ENCODE assay signal across 14 mouse cellular contexts in genomic region chr10:67252353-67252752, GRCm38 (mm10). TPM values are rescaled to one million over a fixed set of nuclear protein-coding genes. Genes with fewer than 3 reads are reported as not detected.
DNase-seq lines count a peak whose midpoint lies in the region; ATAC-seq and TF ChIP-seq lines count a peak whose summit lies in the region.
"Had no signal": no experiment of that assay in that cellular context is flagged by ENCODE, and none has a peak within 500 bp of the region (broad histone marks: within the 10 kb centered on the region; RNA-seq: fewer than 3 reads in every experiment).

No protein-coding gene starts in this region.

- intact Hi-C loops in heart, postnatal 36 days (cut with DNase I) = loop anchor here (10.0 kb wide), 1 partner anchor 348 kb away; no protein-coding TSS in a partner anchor

- H3K27ac ChIP-seq in layer of hippocampus, adult 2 months = peak overlapping the region; percentile 76
- H3K27ac ChIP-seq: embryonic facial prominence, embryonic 15.5 days; hindbrain, embryonic 12.5 days had no signal

- TF ChIP-seq CTCF in layer of hippocampus, adult 2 months (conservative IDR thresholded peaks at IDR 0.05) = no peak

- DNase-seq in frontal cortex, postnatal 25 days (ENCODE audit: low spot score in 2 of 2) = no peak
- no peak for DNase-seq in layer of hippocampus, adult 2 months (ENCODE audit: low spot score in 2 of 2)
- DNase-seq in layer of hippocampus, postnatal 10 days (ENCODE audit: low spot score in 2 of 2) = no peak
- DNase-seq in heart, postnatal 36 days = peak; percentile 18 to 21
- peak; percentile 50 for DNase-seq in skeletal muscle tissue, adult 2 months (ENCODE audit: low read depth, low spot score)
- no peak for DNase-seq in layer of hippocampus, adult 9-10 months (ENCODE audit: low spot score)
- no peak for DNase-seq in B cell, adult 2 months
- DNase-seq: cerebellum, postnatal 14 days; forebrain, postnatal 0 days; lung, postnatal 4 days had no signal

- no peak overlapping the region for H3K4me3 ChIP-seq in layer of hippocampus, adult 2 months
- H3K4me3 ChIP-seq: embryonic facial prominence, embryonic 15.5 days; hindbrain, embryonic 12.5 days had no signal

- peak; percentile 22; the same call in 1 of the 2 replicates for ATAC-seq in frontal cortex, adult (ENCODE audit: low TSS enrichment)
- ATAC-seq: forebrain, postnatal 0 days; Patski had no signal

RNA-seq across cellular contexts. Expression of gene Nrbf2, which starts 32.8 kb away (rescaled TPM):
- 10 to 100 TPM; 19.3 to 20.7 TPM for total RNA-seq in layer of hippocampus, adult 2 months (2021)
- total RNA-seq in layer of hippocampus, postnatal 10 days (2021) = 10 to 100 TPM; 14.8 to 16.6 TPM
- total RNA-seq in heart, postnatal 36 days (2021) = 1 to 10 TPM; 8.4 to 10.0 TPM

Comparison
In these comparisons a context has a peak if more than half of its experiments do, and no peak if none do; other contexts are left out.
1. DNase-seq: peak in heart, postnatal 36 days (2 of 2) and skeletal muscle tissue, adult 2 months (single experiment); none in frontal cortex, postnatal 25 days (0 of 2), layer of hippocampus, adult 2 months (0 of 2), layer of hippocampus, postnatal 10 days (0 of 2), layer of hippocampus, adult 9-10 months (single experiment) and B cell, adult 2 months (0 of 2).